Mouse (Mus musculus) urinary bladder, postnatal 10 days (tissue): ENCODE results near the gene Chga.

Source experiments
- DNase-seq: peaks from one replicate; pipeline ENCODE4 v3.0.0; 2022; ENCODE audit warnings: low spot score

The Chga gene

DNA sequence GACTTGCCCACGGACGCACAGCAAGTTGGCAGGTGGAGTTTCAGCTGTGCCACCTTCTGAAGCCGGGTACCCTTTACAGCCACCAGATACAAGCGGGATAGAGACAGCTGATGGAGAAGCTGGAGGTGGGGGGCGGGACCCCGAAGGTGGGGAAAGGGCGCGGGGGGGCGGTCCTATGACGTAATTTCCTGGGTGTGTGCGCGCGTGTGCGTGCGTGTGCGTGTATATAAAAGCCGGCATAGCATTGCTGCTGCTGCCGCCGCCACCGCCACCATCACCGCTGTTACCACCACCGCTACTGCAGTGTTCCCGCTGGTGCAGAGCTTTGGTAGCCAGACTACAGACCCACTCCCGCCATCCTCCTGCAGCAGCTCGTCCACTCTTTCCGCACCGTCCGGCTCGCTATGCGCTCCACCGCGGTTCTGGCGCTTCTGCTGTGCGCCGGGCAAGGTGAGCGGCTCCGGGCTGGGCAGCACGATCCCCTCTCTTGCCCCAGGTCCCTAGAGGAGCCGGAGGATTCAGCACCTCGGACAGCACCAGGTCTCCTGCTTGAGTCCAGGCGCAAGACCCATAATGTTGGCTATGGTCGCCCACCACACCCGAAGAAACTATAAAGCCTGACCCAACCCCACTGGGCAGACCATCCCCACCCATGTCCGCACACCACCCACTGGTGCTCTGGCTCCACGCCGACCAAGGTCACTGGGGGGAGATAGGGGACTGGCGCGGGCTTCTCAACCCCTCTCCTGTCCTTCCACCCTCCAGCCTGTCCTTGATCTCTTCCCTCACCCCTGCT lies at the start of gene Chga:
Chga (plus strand) TSS at position 249 of the 796 bp plus-strand sequence.
- DNase-seq = peak; percentile 42

- no peak for DNase-seq
These were observed 49.5 kb upstream of the Chga start for GRCm38 (mm10) chr12:102505131-102505713.

- DNase-seq = no peak
These were observed 48.8 kb upstream of the Chga start for GRCm38 (mm10) chr12:102505949-102506348.

DNA sequence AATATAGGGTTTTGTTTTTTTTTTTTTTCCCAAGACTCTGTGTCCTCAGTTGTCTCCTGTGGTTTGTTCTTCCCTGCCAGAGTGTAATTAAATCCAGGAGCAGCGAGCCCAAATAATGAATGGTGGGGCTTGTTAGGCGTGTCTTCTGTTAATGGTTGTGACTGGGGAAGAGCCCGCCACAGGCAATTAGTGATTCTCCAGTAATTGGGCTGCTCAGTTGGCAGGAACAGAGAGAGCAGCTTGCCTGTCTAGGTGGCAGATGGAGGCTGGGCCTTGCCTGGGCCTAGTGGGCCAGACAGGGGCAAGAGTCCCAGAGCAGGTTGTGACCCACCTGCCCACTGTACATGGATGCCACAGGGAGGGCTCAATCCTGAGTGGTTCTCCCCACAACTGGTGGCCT lies 43.4 kb upstream of the Chga start:
- no peak for DNase-seq

DNA sequence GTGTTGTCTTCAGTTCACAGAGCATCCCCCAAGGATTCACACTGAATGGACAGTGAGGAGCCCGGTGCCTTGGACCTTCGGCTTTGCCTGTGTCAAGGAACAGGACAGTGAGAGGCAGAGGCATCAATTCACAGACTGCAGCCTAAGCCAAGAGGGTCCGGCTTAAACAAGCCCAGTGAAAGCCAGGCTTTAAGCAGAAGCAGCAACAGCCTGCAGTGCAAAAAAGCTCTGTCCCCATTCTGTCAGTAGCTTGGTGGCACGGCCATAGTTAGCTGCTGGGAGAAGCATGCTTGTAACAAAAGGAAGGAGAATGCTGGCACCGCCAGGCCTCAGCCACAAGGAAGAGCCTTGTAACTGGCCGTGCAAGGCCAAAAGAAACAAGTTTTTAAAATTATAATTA lies 40.6 kb upstream of the Chga start:
- no peak for DNase-seq

DNA sequence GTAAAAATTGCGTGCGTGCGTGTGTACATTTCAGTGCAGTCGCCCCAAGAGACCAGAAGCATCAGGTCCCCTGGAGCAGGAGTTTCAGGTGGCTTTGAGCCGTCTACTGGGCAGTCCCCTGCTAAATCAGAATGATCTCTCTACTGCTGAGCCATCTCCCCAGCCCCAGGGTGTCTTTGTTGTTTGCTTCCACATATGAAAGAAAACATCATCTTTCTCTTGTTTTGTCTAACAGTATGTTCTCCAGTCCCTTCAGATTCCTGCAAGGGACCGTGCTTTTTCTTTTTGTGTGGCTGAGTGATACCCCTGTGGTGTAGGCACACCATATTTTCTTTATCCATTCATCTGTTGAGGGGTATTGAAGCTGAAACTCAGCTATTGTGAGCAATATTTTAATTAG lies 40.0 kb upstream of the Chga start:
- DNase-seq = no peak

- DNase-seq = no peak
These were observed 38.6 kb upstream of the Chga start for GRCm38 (mm10) chr12:102516151-102516550.

- no peak for DNase-seq
These were observed 37.1 kb upstream of the Chga start for GRCm38 (mm10) chr12:102517647-102518046.

GRCm38 (mm10) chr12:102519929-102520720 lies 34.6 kb upstream of the Chga start:
- DNase-seq = no peak

DNA sequence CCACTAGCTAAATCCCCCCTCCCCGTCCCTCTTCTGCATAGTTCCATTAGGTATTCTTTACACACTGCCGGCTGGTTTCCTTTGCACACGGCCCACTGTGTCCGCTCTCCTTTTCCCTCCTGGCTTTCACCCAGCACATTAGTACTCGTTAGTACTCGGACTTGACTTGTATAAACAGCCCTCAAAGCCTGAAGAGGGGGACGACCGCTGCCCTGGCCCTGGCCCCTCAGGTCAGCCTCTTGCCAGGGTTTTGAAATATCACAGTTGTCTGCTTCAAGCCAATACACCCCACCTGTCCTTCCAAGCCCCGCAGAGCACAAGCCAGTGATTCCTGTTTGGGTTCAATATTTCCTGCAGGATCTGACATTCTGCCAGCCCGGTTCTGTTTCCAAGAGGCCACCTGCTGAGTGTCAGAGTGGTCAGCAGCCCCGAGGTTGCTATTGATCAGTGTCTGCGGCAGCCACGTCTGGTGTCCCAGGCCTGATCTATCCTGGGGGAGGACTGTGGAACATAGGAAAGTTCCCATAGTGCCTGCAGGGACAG lies 32.9 kb upstream of the Chga start:
- no peak for DNase-seq

DNA sequence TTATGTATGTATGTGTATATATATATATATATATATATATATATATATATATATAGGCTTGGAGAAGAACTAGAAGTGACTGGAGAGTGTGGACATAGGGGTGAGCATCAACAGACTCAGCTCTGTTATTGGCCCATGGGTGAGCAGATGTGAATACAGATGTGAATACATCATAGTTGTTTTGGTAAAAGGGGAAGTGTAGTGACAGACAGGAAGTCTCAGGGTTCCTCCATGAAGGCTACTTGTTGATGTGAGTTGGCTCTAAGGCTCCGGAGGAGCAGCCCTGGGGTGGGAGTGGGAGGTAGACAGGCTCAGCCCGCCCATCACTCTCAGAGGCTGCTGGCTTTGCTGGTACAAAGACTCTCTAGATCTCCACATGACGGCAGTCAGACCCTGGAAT lies 30.6 kb upstream of the Chga start:
- no peak for DNase-seq

DNA sequence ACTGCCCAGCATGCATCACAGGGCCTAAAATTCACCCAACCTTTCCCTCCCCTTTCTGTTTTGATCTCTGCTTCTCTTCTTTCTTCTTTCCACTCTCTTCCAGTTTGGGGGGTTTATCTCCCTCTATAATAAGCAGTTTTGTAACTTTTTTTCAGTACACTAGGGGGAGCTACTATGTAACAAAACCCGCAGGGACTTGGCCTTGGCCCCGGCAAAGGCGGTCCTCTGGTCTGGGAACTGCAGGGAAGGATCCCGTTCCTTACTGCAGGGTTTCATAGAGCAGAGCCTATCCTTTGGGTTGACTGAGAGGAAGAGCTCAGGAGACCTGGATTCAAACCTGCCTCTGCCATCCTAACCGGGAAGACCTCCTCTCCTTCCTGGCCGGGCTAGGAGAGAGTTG lies 30.0 kb upstream of the Chga start:
- DNase-seq = no peak

DNA sequence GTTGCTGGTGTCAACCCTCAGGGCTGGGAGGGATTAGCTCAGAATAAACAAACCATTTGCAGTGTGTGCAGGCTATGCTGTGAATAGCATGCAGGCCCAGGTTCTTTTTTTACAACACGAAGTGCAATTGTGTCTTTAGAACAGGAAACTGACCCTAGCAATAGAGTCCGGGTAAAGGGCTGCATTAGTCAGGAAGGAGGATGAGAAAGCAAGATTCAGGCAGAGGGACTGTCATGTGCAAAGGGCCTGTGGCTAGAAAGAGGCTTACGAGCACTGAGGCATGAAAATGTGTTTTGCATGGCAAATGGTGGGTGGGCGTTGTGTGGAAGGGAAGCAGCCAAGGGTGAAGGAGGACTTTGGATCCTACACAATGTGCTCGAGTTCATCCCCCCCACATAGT lies 26.8 kb upstream of the Chga start:
- no peak for DNase-seq

DNA sequence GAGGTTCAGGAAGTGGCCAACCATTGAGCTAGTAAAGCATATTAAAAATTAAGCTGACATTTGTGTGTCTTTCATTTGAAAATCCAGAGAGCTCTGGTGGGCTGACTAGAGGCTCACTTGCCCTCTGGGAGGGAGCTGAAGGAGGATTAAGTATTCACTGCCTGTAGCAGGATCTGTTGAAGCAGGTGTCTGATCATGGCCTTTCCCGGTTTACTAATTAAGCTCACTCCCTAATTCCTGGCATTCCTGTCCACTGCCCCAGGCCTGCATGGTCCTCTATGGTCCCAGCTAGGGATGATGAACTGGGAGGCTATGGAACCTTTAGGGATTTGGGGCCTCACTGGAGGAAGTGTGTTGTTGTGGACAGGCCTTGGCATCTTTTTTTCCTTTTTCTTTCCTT lies 19.0 kb upstream of the Chga start:
- no peak for DNase-seq

DNA sequence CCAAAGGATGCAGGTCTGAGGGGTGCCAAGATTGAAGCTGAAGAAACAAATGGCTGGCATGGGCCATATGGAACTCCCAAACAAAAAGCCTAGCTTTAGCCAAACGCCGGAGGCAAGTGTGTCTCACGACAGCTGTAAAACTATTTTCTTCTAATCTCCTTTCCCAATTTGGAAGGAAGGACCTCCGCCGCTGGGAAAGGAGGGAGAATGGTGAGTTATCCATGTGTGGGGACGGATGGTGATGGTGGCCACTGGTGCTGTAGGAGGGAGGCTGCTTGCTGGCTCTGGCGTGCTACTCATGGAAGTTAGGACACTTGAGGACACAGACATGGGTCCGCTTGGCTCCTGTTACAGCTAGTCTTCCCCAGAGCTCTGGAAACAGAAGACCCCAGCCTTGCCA lies 14.5 kb upstream of the Chga start:
- no peak for DNase-seq

GRCm38 (mm10) chr12:102541168-102541567 lies 13.6 kb upstream of the Chga start:
- no peak for DNase-seq

GRCm38 (mm10) chr12:102545122-102545521 lies 9.6 kb upstream of the Chga start:
- no peak for DNase-seq

GRCm38 (mm10) chr12:102550529-102550928 lies 4.2 kb upstream of the Chga start:
- peak; percentile 49 for DNase-seq

- no peak for DNase-seq
These were observed 3.6 kb upstream of the Chga start for GRCm38 (mm10) chr12:102551186-102551585.

GRCm38 (mm10) chr12:102552001-102552400 lies 2.8 kb upstream of the Chga start:
- DNase-seq = no peak

DNA sequence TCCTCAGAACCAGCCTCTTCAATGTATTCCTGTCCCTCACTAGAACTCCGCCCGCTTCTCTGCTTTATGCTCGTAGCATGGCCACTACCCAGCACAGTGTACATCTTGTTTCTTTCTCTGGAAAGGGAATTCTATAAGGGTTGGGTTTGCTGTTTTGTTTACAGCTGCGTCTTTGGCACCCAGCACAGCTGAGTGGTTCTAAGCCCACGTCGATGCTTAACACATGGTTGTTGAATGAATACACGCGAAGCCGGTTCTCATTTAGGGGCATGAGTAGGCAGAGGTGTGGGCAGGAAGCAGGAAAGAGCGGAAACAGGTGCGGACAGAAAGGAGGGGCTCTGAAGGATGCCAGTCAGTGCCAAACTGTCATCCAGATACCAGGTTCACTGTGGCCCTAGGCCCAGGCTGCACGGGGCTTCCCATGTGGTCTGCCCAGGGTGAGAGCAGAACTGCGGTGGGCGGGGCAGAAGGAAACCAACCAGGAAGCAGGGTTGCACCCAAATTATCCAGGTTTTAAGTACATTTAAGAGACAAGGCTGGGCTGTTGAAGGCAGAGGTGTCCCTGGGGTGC lies 979 bp upstream of the Chga start:
- no peak for DNase-seq

GRCm38 (mm10) chr12:102555850-102556249 lies 1.1 kb downstream of the Chga start:
- no peak for DNase-seq
